In genomic region chrX:75083982-75084773, GRCm38 (mm10) we compare ENCODE assay signal across 8 mouse cellular contexts. TPM values are rescaled to one million over a fixed set of nuclear protein-coding genes. Genes with fewer than 3 reads are reported as not detected.
DNase-seq lines count a peak whose midpoint lies in the region; ATAC-seq and TF ChIP-seq lines count a peak whose summit lies in the region.

No protein-coding gene starts in this region.

- H3K27me3 ChIP-seq in G1E (ENCODE audit: insufficient read depth, low read length), result no peaks in the 10 kb centered on the region
- no peaks in the 10 kb centered on the region for H3K27me3 ChIP-seq in intestine, embryonic 14.5 days (replicated peaks; ENCODE audit: control insufficient read depth, insufficient read depth, low read length)
- no peaks in the 10 kb centered on the region for H3K27me3 ChIP-seq in liver, embryonic 12.5 days (replicated peaks)
- H3K27me3 ChIP-seq in neural tube, embryonic 11.5 days (ENCODE audit: control insufficient read depth, insufficient read depth, low read length), result no peaks in the 10 kb centered on the region

- DNase-seq in 416B (ENCODE audit: low read depth), result peak; percentile 25
- no peak for DNase-seq in G1E (ENCODE audit: low spot score)
- DNase-seq in cerebellum, adult 9-11 months, result peak; percentile 37
- peak; percentile 24 to 34 for DNase-seq in frontal cortex, postnatal 36 days (ENCODE audit: low spot score in 2 of 2)
- peak; percentile 58 for DNase-seq in intestine, embryonic 14.5 days (ENCODE audit: low spot score)
- DNase-seq in neural tube, embryonic 11.5 days (ENCODE audit: low spot score), result peak; percentile 33

- peak overlapping the region; percentile 50 for H3K4me2 ChIP-seq in intestine, embryonic 14.5 days (ENCODE audit: low read length)
- peak overlapping the region; percentile 73 for H3K4me2 ChIP-seq in liver, embryonic 12.5 days
- peak overlapping the region; percentile 49 for H3K4me2 ChIP-seq in neural tube, embryonic 11.5 days (ENCODE audit: low read depth)

- no peak overlapping the region for H3K27ac ChIP-seq in intestine, embryonic 14.5 days (ENCODE audit: low read depth)
- no peak overlapping the region; the same call in 1 of the 2 replicates for H3K27ac ChIP-seq in liver, embryonic 12.5 days
- H3K27ac ChIP-seq in neural tube, embryonic 11.5 days (ENCODE audit: low read depth, low read length), result no peak overlapping the region

- no peak for TF ChIP-seq CTCF in G1E (IDR thresholded peaks at IDR 0.05; ENCODE audit: low read depth, low read length)

- no peaks in the 10 kb centered on the region for H3K9me3 ChIP-seq in G1E (replicated peaks)
- no peaks in the 10 kb centered on the region for H3K9me3 ChIP-seq in intestine, embryonic 14.5 days (ENCODE audit: control insufficient read depth, low read length)
- no peaks in the 10 kb centered on the region for H3K9me3 ChIP-seq in liver, embryonic 12.5 days (replicated peaks)
- no peaks in the 10 kb centered on the region for H3K9me3 ChIP-seq in neural tube, embryonic 11.5 days (ENCODE audit: control insufficient read depth, low read length)

- H3K9ac ChIP-seq in intestine, embryonic 14.5 days (ENCODE audit: low read length), result 0 out of 2 replicates have a peak overlapping the region, but pooled peaks have one; percentile 16
- H3K9ac ChIP-seq in liver, embryonic 12.5 days, result peak overlapping the region; percentile 68
- H3K9ac ChIP-seq in neural tube, embryonic 11.5 days (ENCODE audit: low read length), result peak overlapping the region; percentile 52; the same call in 1 of the 2 replicates

- peak overlapping the region; percentile 77 for H3K4me3 ChIP-seq in G1E (ENCODE audit: low read depth, low read length)
- peak overlapping the region; percentile 45 for H3K4me3 ChIP-seq in intestine, embryonic 14.5 days (ENCODE audit: low read depth, low read length)
- H3K4me3 ChIP-seq in liver, embryonic 12.5 days, result peak overlapping the region; percentile 63
- peak overlapping the region; percentile 44 for H3K4me3 ChIP-seq in neural tube, embryonic 11.5 days (ENCODE audit: low read depth, low read length)

- 20% methylated on average over 26 of the region's 26 CpGs for WGBS in intestine, embryonic 14.5 days
- 14% methylated on average over 26 of the region's 26 CpGs for WGBS in liver, embryonic 12.5 days (ENCODE audit: insufficient replicate concordance)
- 27% methylated on average over 23 of the region's 26 CpGs for WGBS in neural tube, embryonic 11.5 days

- H3K4me1 ChIP-seq in G1E (ENCODE audit: insufficient read depth, low read depth, low read length), result peaks cover 9% of the 10 kb centered on the region
- no peaks in the 10 kb centered on the region for H3K4me1 ChIP-seq in intestine, embryonic 14.5 days (replicated peaks; ENCODE audit: control insufficient read depth, insufficient read depth, low read length)
- H3K4me1 ChIP-seq in liver, embryonic 12.5 days, result peaks cover 5% of the 10 kb centered on the region; the same call in 1 of the 2 replicates
- no peaks in the 10 kb centered on the region for H3K4me1 ChIP-seq in neural tube, embryonic 11.5 days (ENCODE audit: control insufficient read depth, insufficient read depth, low read length)

- peak; percentile 52; the same call in 1 of the 2 replicates for ATAC-seq in G1E (ENCODE audit: extremely low read depth, insufficient number of reproducible peaks, low FRiP score, poor library complexity, severe bottlenecking)
- ATAC-seq in intestine, embryonic 14.5 days (replicated peaks; ENCODE audit: low FRiP score, low TSS enrichment, low read depth), result peak; percentile 70; the same call in 1 of the 2 replicates
- peak; percentile 84 for ATAC-seq in liver, embryonic 12.5 days
- ATAC-seq in neural tube, embryonic 11.5 days (ENCODE audit: insufficient read depth, low FRiP score, low TSS enrichment), result peak; percentile 48; the same call in 1 of the 2 replicates
- no peak for ATAC-seq in monocyte, adult 5-6 weeks (replicated peaks; ENCODE audit: insufficient number of reproducible peaks, low FRiP score, low TSS enrichment, poor library complexity, severe bottlenecking)

- H3K36me3 ChIP-seq in G1E (replicated peaks), result no peaks in the 10 kb centered on the region
- H3K36me3 ChIP-seq in intestine, embryonic 14.5 days (ENCODE audit: control insufficient read depth, insufficient read depth, low read length), result no peaks in the 10 kb centered on the region
- H3K36me3 ChIP-seq in liver, embryonic 12.5 days, result no peaks in the 10 kb centered on the region
- H3K36me3 ChIP-seq in neural tube, embryonic 11.5 days (ENCODE audit: control insufficient read depth, insufficient read depth, low read length), result no peaks in the 10 kb centered on the region

RNA-seq across cellular contexts. Expression of gene Gab3, which starts 1.1 kb away (rescaled TPM):
- total RNA-seq in G1E (2014; fragmentation: Nextera tagmentation) (7.1 and 7.8 TPM in 2 replicates), G1E (2017) (2.8 and 2.9 TPM in 2 replicates)
- 0.17 and 0.37 TPM in 2 replicates for polyA plus RNA-seq in G1E (2012)
- polyA plus RNA-seq in intestine, embryonic 14.5 days (2014; fragmentation: Nextera tagmentation; extraction: Ambion mirVana), result 1.8 and 2.8 TPM in 2 replicates
- 1.0 and 1.4 TPM in 2 replicates for polyA plus RNA-seq in liver, embryonic 12.5 days (2016; fragmentation: Nextera tagmentation; extraction: Ambion mirVana)
- polyA plus RNA-seq in neural tube, embryonic 11.5 days (2014; fragmentation: Nextera tagmentation; extraction: Ambion mirVana), result 0.51 and 1.3 TPM in 2 replicates
- 13.7 to 36.8 TPM (median 15.5 TPM) in 3 replicates for total RNA-seq in monocyte, adult 5-6 weeks (2017)

RNA-seq across cellular contexts. Expression of gene Dkc1, which starts 11.5 kb away (rescaled TPM):
- total RNA-seq in G1E (2014; fragmentation: Nextera tagmentation), result 249 and 285 TPM in 2 replicates
- 270 and 288 TPM in 2 replicates for total RNA-seq in G1E (2017)
- 11.8 and 17.2 TPM in 2 replicates for polyA plus RNA-seq in G1E (2012)
- polyA plus RNA-seq in intestine, embryonic 14.5 days (2014; fragmentation: Nextera tagmentation; extraction: Ambion mirVana), result 153 and 171 TPM in 2 replicates
- 160 TPM in 2 replicates for polyA plus RNA-seq in liver, embryonic 12.5 days (2016; fragmentation: Nextera tagmentation; extraction: Ambion mirVana)
- polyA plus RNA-seq in neural tube, embryonic 11.5 days (2014; fragmentation: Nextera tagmentation; extraction: Ambion mirVana), result 128 and 134 TPM in 2 replicates
- total RNA-seq in monocyte, adult 5-6 weeks (2017), result 50.5 to 74.7 TPM (median 72.4 TPM) in 3 replicates

RNA-seq across cellular contexts. Expression of gene Mpp1, which starts 46.6 kb away (rescaled TPM):
- 57.8 and 64.9 TPM in 2 replicates for total RNA-seq in G1E (2014; fragmentation: Nextera tagmentation)
- 39.9 and 45.1 TPM in 2 replicates for total RNA-seq in G1E (2017)
- polyA plus RNA-seq in G1E (2012), result 2.9 and 3.7 TPM in 2 replicates
- 55.6 and 64.3 TPM in 2 replicates for polyA plus RNA-seq in intestine, embryonic 14.5 days (2014; fragmentation: Nextera tagmentation; extraction: Ambion mirVana)
- 78.0 and 81.0 TPM in 2 replicates for polyA plus RNA-seq in liver, embryonic 12.5 days (2016; fragmentation: Nextera tagmentation; extraction: Ambion mirVana)
- polyA plus RNA-seq in neural tube, embryonic 11.5 days (2014; fragmentation: Nextera tagmentation; extraction: Ambion mirVana), result 28.6 and 29.8 TPM in 2 replicates
- total RNA-seq in monocyte, adult 5-6 weeks (2017), result 116 to 175 TPM (median 117 TPM) in 3 replicates

Comparison
In these comparisons a context has a peak if more than half of its experiments do, and no peak if none do; other contexts are left out.
1. H3K9ac ChIP-seq: peak in every context shown above with its lines; median percentile 68 in liver, embryonic 12.5 days; 52 in neural tube, embryonic 11.5 days; 16 in intestine, embryonic 14.5 days.